Mouse (Mus musculus): ENCODE results near the gene H2al1k.
A peak's percentile ranks its signal among the peaks of the same experiment; 100 is the strongest.
"Not testable (repeated sequence)": the region's sequence is repeated elsewhere in the genome, so short reads cannot be mapped to it uniquely, and the experiment has no call there.

The H2al1k gene

GRCm38 (mm10) chrX:9350327-9350726, at the start of gene H2al1k:
TSS of gene H2al1k (plus strand) at chrX:9350627.
- DNase-seq, result not testable (repeated sequence)

GRCm38 (mm10) chrX:9302791-9303190, 47.6 kb upstream of the H2al1k start:
- DNase-seq, result no peak

- DNase-seq, result no peak
Observed at GRCm38 (mm10) chrX:9303455-9303854, 47.0 kb upstream of the H2al1k start.

GRCm38 (mm10) chrX:9316457-9316856, 34.0 kb upstream of the H2al1k start:
- DNase-seq, result not testable (repeated sequence)

GRCm38 (mm10) chrX:9327954-9328353, 22.5 kb upstream of the H2al1k start:
- not testable (repeated sequence) for DNase-seq

- not testable (repeated sequence) for DNase-seq
Observed at GRCm38 (mm10) chrX:9332366-9332962, 18.0 kb upstream of the H2al1k start.

GRCm38 (mm10) chrX:9333035-9333434, 17.4 kb upstream of the H2al1k start:
- DNase-seq, result peak; percentile 60 to 85

GRCm38 (mm10) chrX:9334996-9335395, 15.4 kb upstream of the H2al1k start:
- not testable (repeated sequence) for DNase-seq

- peak; percentile 13 to 63 for DNase-seq
Observed at GRCm38 (mm10) chrX:9374012-9374411, 23.6 kb downstream of the H2al1k start.

GRCm38 (mm10) chrX:9375927-9376326, 25.5 kb downstream of the H2al1k start:
- not testable (repeated sequence) for DNase-seq
